Mouse (Mus musculus) layer of hippocampus, postnatal 25 days (tissue): ENCODE data around the gene Wdr74. TPM values are rescaled to one million over a fixed set of nuclear protein-coding genes. Genes with fewer than 3 reads are reported as not detected.
A peak's percentile ranks its signal among the peaks of the same experiment; 100 is the strongest.

Experiments used
- DNase-seq, 2 experiments: peaks; one replicate each; pipeline ENCODE4 v3.0.0; 2022; ENCODE audit warnings: mixed read lengths in 2 of 2, low spot score in 1 of 2; ENCODE audit errors: extremely low spot score in 1 of 2
- total RNA-seq, 2 experiments: library from RNA; stranded (reverse); gene quantifications; 2 replicates each; pipeline ENCODE4 v1.2.3; 2021

Gene Wdr74
- total RNA-seq: 10 to 100 TPM; 43.9 to 53.6 TPM

DNA sequence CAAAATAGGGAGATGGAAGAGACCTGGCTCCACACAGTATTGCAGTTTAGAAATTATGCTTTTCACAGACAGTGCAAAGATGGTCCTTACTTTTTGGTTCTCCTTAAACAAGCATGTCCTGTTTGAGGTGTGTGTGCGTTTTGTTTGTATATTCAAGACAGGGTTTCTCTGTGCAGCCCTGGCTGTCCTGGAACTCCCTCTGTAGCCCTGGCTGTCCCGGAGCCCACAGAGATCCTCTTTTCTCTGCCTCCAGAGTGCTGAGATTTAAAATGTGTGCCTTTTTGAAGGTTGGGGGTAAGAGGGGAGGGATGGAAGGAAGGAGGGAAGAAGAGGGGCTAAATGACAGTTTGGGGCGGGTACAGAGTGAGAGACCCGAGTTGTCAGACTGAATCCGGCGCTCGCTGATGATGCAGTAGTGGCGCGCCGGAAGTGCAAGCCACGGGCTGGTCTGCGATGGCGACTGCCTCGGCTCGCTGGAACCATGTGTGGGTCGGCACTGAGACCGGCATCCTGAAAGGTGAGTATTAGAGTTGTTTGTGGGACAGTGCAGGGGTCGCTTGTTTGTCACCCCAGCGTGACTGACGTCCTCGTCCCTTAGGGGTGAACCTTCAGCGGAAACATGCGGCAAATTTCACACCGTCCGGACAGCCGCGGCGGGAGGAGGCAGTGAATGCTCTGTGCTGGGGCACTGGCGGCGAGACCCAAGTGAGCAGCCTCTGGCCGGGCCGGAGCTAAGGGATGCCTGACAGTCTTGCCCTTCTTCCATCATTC, at the start of gene Wdr74:
TSS of gene Wdr74 (plus strand) at position 439 of the 771 bp plus-strand sequence.
- DNase-seq: peak; percentile 89 to 95

DNA sequence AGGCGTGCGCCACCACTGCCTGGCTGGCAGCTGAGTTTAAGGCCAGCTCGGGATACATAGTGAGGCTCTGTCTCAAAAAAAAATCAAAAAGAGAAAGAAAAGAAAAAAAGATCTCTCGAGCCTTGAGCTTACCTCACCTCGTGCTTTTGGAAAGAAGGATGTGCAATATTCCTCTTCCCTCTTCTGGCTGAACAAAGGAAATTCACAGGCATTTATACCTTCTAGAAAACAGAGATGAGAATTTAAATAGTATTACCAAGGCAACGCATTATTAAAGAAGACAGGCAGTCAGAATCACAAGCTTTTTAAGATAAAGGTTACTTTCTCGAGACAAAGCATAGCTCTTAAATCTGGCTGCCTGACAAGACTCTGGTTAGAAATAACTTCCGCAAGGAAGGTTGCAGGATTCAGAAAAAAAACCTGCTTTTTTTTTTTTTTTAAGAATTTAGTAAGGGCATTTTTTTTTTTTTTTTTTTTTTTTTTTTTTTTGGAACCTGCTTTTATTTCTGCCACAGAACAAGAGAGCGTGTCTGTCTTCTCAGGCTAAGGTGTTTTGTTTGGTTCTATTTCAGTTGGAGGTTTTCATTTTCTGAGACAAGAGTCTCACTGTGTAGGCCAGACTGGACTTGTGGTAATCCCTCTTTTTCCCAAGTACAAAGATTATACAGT, 43.6 kb upstream of the Wdr74 start:
- no peak for DNase-seq

GRCm38 (mm10) chr19:8692740-8693139, 42.9 kb upstream of the Wdr74 start:
- DNase-seq: no peak

- no peak for DNase-seq
Measured at GRCm38 (mm10) chr19:8695330-8695729, 40.3 kb upstream of the Wdr74 start.

GRCm38 (mm10) chr19:8699652-8700051, 36.0 kb upstream of the Wdr74 start:
- DNase-seq: no peak

DNA sequence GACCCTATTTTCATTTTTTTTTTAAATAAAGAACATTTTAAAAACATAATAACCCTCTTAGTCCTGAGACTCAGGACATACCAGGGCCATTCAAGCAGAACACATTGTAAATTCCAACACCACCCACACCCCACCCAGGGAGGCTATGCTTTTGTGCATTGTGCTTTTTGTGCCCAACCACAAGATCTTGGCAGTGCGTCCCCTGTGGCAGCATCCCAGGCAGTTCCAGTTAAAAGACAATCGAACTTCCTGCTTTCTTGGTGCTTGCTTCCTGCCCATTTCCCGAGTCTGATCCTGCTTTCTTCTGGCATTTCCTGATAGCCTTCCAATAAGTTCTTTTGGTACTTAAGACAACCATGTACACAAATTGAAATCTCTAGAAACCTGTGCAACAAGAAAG, 33.2 kb upstream of the Wdr74 start:
- DNase-seq: no peak

DNA sequence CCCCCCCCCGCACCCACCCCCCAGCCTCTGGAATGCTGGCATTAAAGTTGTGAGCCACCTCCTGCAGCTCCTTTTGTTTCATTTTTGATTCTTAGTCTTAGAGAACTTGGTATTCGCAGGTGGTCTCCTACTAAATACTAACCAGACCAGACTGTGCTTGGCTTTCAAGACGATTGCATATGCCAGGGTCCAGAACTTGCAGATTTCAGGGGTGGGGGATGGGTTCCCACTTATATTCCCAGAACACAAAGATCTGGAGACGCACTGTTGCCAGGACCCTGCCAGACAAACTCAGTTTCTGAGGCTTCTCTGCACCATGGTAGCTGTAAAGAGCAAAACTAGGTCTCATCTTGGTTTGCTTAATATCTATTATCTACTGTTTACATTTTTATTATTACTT, 32.1 kb upstream of the Wdr74 start:
- DNase-seq: no peak

DNA sequence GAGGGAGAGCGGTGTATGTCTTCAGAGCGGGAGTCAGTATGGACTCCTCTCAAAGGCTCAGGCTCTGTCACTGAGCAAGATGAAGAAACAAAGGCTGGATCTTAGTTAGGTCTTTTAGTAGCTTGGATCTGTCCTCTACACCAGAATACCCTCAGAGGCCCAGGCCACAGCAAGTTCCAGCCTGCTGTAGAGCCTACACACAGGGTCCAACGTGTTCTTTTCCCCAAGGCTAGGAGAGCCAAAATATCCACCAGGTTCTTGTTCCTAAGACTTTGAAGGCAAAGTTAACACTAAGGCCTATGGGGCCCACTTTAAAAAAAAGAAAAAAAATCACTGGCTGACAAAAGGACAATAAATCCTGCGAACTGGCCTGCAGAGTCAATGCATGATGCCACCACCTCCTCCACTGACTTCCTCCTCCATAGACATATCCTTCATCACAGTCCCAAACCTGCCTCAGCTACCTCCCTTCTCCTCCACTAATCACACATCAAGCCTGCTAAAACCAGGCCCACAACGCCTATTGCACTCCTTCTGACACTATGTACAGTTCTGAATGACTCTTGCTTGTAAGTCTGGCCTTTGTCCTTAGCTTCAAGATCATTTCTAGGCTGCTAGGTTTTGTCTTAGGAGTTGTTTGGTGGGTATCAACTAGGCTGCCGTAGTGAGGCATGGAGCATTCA, 30.5 kb upstream of the Wdr74 start:
- no peak for DNase-seq

DNA sequence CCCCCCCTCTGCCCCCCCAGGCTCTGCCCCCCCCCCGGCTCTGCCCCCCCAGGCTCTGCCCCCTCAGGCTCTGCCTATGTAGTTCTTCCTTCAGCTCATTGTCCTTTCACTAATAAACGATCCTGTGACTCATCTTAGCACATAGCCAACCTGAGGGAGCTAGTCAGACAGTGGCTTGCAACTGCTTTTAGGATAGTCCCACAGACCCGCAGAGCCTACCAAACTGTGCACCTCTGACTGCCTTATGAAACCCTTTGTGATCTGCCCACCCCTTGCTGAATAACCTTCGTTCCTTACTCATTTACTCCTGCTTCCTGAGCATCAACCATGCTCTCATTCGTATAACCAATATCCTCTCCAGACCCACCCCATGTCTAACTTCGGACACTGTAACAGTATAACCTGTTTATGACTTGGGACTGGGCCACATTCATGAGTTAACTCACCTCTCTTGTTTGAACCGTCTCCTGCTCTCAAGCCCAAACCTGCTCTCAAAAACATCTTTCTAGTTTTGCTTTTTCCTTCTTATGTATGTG, 29.4 kb upstream of the Wdr74 start:
- no peak for DNase-seq

DNA sequence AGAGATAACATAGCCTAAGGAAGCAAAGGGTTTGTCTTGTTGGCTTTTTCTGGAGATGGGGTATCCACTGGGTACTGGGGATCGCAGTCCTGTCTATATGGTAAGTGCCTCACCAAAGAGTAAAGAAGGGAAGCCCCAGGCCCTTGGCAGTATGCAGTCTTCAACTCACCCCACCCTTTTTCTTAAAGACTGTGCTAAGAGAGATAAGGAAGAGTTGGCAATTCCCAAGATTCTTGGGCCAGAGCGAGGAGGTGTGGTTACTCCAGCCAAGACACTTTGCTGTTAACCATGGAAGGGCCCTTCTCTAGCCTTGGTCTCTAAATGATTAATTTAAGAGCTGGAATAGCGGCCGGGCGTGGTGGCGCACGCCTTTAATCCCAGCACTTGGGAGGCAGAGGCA, 28.7 kb upstream of the Wdr74 start:
- DNase-seq: no peak

- DNase-seq: no peak
Measured at GRCm38 (mm10) chr19:8708954-8709353, 26.7 kb upstream of the Wdr74 start.

GRCm38 (mm10) chr19:8710057-8710456, 25.6 kb upstream of the Wdr74 start:
- DNase-seq: no peak

DNA sequence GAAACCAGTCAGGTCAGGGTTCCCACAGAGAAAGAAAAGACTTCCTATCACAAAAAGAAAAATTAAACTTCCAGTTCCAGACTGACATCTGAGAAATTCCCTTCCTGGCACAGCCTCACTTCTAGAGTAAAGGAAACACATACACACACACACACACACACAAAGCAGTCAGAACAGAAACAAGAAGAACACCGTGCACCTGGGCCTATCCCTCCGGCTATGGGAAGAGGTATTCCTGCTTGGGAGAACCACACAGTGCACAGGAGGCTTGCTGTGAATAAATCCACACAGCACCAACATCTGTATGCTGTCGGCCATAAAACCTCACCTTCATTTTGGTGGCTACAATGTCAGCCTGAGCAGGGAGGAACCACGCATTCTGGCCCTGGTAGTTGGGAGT, 24.1 kb upstream of the Wdr74 start:
- no peak for DNase-seq

- DNase-seq: no peak
Measured at GRCm38 (mm10) chr19:8711949-8712869, 23.4 kb upstream of the Wdr74 start.

GRCm38 (mm10) chr19:8712870-8713305, 22.7 kb upstream of the Wdr74 start:
- DNase-seq: peak in 1 of 2 experiments; percentile 54

GRCm38 (mm10) chr19:8713306-8713996, 22.2 kb upstream of the Wdr74 start:
- DNase-seq: peak; percentile 88 to 93

DNA sequence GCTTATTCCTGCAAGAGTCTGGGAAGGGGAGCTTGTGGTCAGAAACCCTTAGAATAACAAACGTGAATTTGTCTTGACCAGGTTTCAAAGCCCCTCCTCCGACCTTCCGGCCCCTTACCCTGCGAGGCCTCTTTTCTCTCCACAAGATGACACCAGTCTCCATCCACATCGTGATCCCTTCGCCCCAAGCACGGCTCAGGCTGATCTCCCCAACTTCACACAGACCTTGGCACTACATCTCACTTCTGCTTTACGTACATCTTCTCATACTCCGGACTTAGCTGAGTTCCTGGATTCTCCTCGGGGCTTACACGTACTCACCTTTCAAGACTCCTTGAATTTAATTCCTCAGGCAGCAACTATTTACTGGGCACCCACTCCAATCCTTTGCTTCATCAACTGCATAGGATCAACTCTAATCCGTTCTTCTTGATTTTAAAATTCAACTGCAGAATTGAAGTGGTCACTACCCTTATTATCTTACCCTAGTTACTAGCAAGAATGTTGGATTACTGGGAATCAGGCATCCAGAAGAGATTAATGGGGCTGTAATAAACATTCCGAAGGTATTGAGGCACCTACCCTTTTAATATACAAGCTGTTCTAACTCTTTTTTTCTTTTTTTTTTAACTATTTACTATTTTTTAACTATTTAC, 21.5 kb upstream of the Wdr74 start:
- DNase-seq: peak in 1 of 2 experiments; percentile 30

DNA sequence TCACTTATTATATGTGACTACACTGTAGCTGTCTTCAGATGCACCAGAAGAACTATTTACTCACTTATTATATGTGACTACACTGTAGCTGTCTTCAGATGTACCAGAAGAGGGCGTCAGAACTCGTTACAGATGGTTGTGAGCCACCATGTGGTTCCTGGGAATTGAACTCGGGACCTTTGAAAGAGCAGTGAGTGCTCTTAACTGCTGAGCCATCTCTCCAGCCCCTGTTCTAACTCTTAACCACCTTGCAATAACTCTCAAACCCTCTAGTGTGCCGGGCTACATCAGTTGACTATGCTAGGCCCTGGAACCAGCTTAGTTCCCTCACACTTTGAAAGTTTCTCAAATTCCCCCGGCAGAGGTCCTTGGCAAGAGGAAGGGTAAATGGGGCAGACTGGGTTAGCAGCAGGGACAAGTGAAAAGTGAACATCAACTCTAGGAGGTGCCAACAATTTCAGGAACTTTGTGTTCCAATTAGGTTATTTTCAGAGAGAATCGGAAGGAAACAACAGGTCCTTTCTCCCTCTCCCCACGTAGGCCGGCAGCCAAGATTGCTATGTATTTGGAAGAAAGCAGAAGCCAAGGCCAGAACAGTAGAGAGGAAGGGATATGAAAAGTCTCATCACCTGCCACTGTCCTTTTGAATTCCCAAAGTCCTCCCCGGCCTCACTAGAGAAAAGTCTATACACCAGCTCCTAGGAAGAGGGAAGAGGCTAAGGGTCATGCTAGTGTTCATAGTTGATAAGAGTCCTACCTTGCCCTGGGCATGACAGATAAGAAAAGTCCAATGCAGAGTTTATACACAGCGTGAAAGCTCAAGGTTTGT, 20.8 kb upstream of the Wdr74 start:
- no peak for DNase-seq
